ENCODE assay signal across 8 mouse cellular contexts in the genomic region with DNA sequence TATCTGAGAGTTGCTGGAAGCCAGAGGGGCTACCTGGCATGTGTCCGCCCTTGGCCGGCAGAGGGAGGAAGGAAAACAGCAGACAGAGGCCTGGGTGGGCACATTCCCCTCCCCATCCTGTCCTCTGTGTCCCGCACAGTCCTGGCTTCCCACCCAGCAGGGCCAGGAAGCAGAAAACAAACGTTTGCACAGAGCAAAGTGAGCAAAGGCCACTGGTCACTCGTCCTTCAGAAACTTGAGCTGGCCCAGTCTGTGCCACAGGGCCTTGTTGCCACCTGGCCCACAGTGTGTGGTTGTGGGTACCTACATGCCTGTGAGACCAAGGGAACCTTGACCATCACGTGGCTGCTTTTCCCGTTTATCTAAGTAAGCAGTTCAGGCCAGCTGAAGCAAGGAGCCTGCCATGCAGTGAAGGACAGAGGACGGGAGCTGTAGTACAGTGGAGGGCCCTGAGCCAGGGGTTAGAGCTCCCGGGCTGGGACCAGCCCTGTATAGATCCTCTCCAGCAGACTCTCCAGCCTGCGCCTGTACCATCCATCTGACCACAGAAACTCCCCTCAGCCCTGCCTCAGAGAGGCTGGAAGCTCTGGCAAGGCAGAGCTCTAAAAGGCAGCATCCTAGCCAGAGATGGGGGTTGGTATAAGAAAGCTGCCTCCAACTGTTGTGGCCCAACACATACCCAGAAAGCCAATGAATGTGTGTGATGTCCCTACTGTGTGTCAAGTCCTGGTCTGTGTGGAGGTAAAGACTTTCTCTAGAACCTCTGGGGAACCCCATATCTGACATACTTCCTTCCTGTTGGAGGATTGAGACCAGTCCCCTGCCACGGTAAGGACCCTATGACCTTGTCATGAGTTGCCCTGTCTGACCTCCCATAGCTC.
DNase-seq lines count a peak whose midpoint lies in the region; ATAC-seq and TF ChIP-seq lines count a peak whose summit lies in the region.

No protein-coding gene starts in this region.

- H3K9ac ChIP-seq in embryonic facial prominence, embryonic 15.5 days, result no peak overlapping the region
- H3K9ac ChIP-seq in liver, embryonic 13.5 days, result peak overlapping the region; percentile 59

- ATAC-seq in embryonic facial prominence, embryonic 15.5 days (ENCODE audit: insufficient number of reproducible peaks, low FRiP score, low TSS enrichment, low read depth), result peak; percentile 18; the same call in 1 of the 2 replicates
- ATAC-seq in liver, embryonic 13.5 days (ENCODE audit: low read depth), result peak; percentile 5; the same call in 1 of the 2 replicates

- H3K36me3 ChIP-seq in embryonic facial prominence, embryonic 15.5 days, result 0 out of 2 replicates have a peak, but pooled peaks cover 8% of the 10 kb centered on the region
- peaks cover 4% of the 10 kb centered on the region; the same call in 1 of the 2 replicates for H3K36me3 ChIP-seq in liver, embryonic 13.5 days

- no peak for TF ChIP-seq POLR2A in cerebellum, adult 2 months (IDR thresholded peaks at IDR 0.05; ENCODE audit: borderline replicate concordance, insufficient read depth, low read length)

- no peak for DNase-seq in cerebellum, adult 2 months
- DNase-seq in cerebellum, adult 8-10 months, result no peak
- DNase-seq in induced T-regulatory cell, adult 2 months (ENCODE audit: low read depth), result peak; percentile 58
- DNase-seq in liver, embryonic 13.5 days, result no peak
- no peak for DNase-seq in frontal cortex, postnatal 10 days (ENCODE audit: low spot score in 2 of 2)
- DNase-seq in thymus, adult 18-20 months, result no peak
- no peak for DNase-seq in frontal cortex, adult 2 months (ENCODE audit: extremely low spot score in 1 of 2, low spot score in 1 of 2)

- H3K4me1 ChIP-seq in cerebellum, adult 2 months (ENCODE audit: control insufficient read depth, insufficient read depth, low read length), result peaks cover 92% of the 10 kb centered on the region
- H3K4me1 ChIP-seq in embryonic facial prominence, embryonic 15.5 days, result peaks cover 61% of the 10 kb centered on the region
- peaks cover 99% of the 10 kb centered on the region for H3K4me1 ChIP-seq in liver, embryonic 13.5 days (replicated peaks)

- WGBS in cerebellum, adult 2 months, result 25% methylated on average over 11 of the region's 11 CpGs
- WGBS in embryonic facial prominence, embryonic 15.5 days, result 60% methylated on average over 11 of the region's 11 CpGs
- 26% methylated on average over 11 of the region's 11 CpGs for WGBS in liver, embryonic 13.5 days (ENCODE audit: insufficient replicate concordance)

- H3K4me2 ChIP-seq in embryonic facial prominence, embryonic 15.5 days (replicated peaks), result no peak overlapping the region
- H3K4me2 ChIP-seq in liver, embryonic 13.5 days, result peak overlapping the region; percentile 31

- TF ChIP-seq CTCF in cerebellum, adult 2 months (IDR thresholded peaks at IDR 0.05; ENCODE audit: borderline replicate concordance, insufficient read depth, low read depth, low read length), result no peak

- H3K27me3 ChIP-seq in cerebellum, adult 2 months (ENCODE audit: control insufficient read depth, insufficient read depth, low read length), result no peaks in the 10 kb centered on the region
- H3K27me3 ChIP-seq in embryonic facial prominence, embryonic 15.5 days, result no peaks in the 10 kb centered on the region
- H3K27me3 ChIP-seq in liver, embryonic 13.5 days, result no peaks in the 10 kb centered on the region

- H3K27ac ChIP-seq in cerebellum, adult 2 months (ENCODE audit: insufficient read depth, low read length), result peak overlapping the region; percentile 36
- H3K27ac ChIP-seq in embryonic facial prominence, embryonic 15.5 days (replicated peaks), result peak overlapping the region; percentile 31; the same call in 1 of the 2 replicates
- peak overlapping the region; percentile 90 for H3K27ac ChIP-seq in liver, embryonic 13.5 days

- H3K9me3 ChIP-seq in embryonic facial prominence, embryonic 15.5 days (replicated peaks), result no peaks in the 10 kb centered on the region
- no peaks in the 10 kb centered on the region for H3K9me3 ChIP-seq in liver, embryonic 13.5 days (replicated peaks)

- no peak overlapping the region for H3K4me3 ChIP-seq in cerebellum, adult 2 months (replicated peaks; ENCODE audit: insufficient read depth, low read depth, low read length)
- no peak overlapping the region for H3K4me3 ChIP-seq in embryonic facial prominence, embryonic 15.5 days (replicated peaks)
- no peak overlapping the region for H3K4me3 ChIP-seq in liver, embryonic 13.5 days (replicated peaks)

Comparison
In these comparisons a context has a peak if more than half of its experiments do, and no peak if none do; other contexts are left out.
1. H3K27ac ChIP-seq: peak in every context shown above with its lines; median percentile 90 in liver, embryonic 13.5 days; 36 in cerebellum, adult 2 months; 31 in embryonic facial prominence, embryonic 15.5 days.